Mouse (Mus musculus): Measurements from ENCODE around the gene Try10.
"Not testable (repeated sequence)": the region's sequence is repeated elsewhere in the genome, so short reads cannot be mapped to it uniquely, and the experiment has no call there.

Try10 gene

DNA sequence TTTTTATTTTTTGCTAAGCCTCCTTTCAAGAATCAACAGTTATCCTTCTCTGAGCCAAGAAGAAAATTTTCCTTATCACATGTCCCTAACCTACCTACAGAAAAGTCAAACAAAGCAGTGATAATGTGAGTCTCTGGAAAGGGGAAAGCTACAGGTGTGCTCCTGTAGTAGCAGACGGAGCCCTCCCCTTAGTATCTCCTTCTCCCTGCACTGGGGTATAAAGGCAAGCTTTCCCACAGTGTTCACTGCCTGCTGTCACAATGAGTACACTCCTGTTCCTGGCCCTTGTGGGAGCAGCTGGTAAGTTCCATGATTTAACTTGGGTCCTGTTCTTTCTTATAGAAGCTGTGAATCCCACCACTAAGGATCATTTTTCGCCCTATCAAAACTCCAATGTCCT is at the start of gene Try10:
Try10 (plus strand) TSS at position 174 of the 400 bp plus-strand sequence.
- DNase-seq (ENCODE audit: low spot score): no peak

DNA sequence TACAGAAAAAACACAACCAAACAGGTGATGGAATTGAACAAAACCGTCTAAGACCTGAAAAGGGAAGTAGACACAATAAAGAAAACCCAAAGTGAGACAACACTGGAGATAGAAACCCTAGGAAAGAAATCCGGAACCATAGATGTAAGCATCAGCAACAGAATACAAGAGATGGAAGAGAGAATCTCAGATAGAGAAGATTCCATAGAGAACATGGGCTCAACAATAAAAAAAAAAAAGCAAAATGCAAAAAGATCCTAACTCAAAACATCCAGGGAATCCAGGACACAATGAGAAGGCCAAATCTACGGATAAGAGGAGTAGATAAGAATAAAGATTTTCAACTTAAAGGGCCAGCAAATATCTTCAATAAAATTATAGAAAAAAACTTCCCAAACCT is 37.2 kb upstream of the Try10 start, which contains the start of gene Try5:
Try5 (minus strand) TSS at position 101 of the 400 bp plus-strand sequence.
- not testable (repeated sequence) for DNase-seq (ENCODE audit: low spot score)

DNA sequence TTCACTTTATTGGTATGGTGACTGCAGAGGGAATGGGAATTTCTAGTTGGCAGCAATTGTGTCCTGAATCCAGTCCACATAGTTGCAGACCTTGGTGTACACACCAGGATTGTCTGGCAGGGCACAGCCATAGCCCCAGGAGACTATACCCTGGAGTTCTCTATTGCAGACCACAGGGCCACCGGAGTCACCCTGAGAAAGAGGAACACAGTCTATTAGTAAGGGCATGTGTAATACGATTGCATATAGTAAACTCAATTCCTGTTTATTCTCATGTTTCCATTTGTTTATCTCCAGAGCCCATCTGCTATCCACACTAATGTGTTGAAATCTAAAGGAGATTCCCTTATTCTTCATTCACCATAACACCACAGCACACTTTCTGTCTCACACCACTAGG is 19.9 kb downstream of the Try10 start:
- not testable (repeated sequence) for DNase-seq (ENCODE audit: low spot score)

DNA sequence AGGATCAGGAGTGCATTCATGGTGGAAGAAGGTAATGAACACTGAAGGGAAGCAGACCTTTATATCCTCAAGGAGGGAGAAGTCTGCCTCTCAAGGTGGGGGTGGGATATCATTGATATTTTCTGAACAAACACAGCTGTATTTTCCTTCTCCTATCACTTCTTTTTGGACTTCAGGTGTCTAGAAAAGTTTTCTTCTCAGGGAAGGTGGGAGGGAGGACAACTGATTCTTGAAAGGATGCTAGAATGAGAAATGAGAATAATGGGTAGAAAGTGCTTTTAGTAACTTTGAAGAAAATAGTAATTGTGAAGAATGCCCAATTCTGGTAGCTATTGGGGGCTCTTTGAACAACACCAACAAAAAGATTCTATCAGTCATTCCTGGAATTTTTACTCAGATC is 23.7 kb downstream of the Try10 start, which contains the start of gene Prss3:
Prss3 (minus strand) TSS at position 101 of the 400 bp plus-strand sequence.
- not testable (repeated sequence) for DNase-seq (ENCODE audit: low spot score)

DNA sequence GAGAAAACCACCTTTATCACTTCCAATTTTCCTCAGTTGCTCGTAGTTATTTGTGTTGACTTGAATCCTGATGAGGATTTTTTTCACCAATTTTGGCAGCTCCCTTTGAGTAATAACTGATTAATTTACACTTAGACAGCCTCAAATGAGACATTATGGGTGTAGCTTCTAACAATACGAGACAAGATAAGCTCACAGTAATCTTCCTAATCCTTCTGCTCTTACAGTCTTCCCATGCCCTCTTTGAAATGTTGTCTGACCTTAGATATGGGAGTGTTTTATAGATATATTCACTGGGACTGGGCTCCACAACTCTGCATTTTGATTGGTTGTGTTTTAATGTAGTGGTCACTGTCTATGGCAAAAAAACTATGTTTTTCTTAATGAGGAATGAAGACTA is 32.9 kb downstream of the Try10 start:
- no peak for DNase-seq (ENCODE audit: low spot score)

DNA sequence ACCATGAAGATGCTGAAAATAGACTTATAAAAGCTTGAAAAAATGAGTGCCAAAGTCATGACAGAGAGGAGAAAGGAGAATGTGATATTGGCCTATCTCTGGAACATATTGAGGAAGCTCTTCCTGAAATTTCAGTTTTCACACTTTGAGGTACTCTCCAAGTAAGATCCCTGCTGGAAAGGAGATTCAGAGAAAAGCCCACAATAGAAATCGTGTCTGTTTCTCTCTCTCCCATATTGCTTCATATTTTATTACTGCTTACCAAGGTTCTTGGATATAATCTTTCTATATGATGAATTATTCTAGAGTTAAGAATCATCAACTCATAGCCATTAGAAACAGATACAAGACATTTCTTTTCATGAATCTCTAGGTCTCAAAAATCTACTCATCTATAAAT is 37.7 kb downstream of the Try10 start:
- not testable (repeated sequence) for DNase-seq (ENCODE audit: low spot score)

DNA sequence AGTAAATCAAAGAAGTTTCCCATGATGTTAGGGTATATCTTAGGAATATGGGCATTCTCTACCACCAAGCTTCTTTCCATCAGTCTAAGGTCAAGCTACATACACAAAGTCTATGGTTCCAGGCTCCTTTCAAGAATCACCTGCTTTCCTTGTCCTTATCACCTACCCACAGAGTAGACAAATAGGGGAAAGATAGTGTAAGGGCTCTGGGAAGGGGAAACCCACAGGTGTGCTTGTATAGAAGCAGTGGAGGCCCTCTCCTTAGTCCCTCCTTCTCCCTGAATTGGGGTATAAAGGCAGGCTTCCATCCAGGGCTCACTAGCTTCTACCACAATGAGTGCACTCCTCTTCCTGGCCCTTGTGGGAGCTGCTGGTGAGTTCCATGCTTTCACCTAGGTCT is 38.2 kb downstream of the Try10 start, which contains the start of gene Gm5771:
Gm5771 (plus strand) TSS at position 301 of the 400 bp plus-strand sequence.
- DNase-seq (ENCODE audit: low spot score): not testable (repeated sequence)
